Mouse (Mus musculus) ovary, postnatal 36 days (tissue): ENCODE data around the gene Tmem179.

Experiments used
- DNase-seq: peaks from one replicate; pipeline ENCODE4 v3.0.0; 2022; ENCODE audit warnings: low spot score, mixed read lengths

The Tmem179 gene

DNA sequence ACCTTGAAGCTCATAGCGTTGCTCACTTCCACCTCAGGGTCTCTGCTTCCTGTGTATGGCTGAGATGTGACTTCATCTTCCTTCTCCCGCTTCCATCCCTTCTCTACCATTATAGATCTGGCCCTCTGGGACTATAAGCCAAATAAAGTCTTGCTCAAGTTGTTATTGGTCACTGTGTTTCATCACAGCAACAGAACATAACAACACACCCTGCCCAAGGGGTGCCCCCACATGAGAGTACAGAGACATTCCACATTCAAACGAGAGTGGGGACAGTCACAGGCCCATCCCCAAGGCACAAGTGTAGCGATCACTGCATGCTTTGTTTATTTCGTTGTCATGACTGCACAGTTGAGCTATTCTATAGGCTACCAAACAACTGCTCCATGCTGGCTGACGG is 20.7 kb upstream of the Tmem179 start:
- DNase-seq, result no peak

DNA sequence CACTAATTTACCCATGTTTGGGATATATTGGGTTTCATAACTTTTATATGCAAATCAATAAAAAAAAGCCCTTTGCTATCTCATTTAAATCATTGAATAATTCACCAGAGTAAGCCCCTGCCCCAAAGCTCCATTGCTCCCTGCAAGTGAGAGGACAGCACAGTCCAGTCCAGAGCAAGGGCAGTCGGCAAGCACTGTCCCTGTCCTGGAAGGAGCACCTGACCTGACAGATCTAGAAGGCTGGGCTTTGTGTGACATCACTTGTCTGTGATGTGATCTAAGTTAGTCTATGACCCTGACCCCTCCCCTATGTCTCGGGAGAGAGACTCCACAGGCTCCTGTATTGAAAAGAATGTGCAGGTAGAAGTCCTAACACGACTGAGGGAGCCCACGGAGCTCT is 17.2 kb upstream of the Tmem179 start:
- DNase-seq, result no peak

DNA sequence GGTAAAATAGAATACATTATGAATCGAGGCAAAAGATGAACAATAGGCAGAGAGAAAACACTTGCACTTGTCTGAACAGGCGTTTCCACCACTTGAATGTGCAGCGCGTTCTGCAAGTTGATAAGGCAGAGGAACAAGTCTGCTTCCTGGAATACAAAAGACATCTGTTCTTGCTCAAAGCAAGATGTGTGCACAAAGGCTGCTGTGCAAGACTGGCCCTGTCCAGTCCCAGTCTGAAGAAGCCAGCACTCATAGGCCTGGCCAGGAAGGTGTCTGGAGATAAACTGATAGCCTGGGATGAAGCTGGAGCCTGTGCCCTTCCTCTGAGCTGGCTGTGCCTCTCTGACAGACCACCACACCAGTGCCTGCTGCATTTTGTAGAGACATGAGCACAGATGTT is 1.6 kb upstream of the Tmem179 start:
- no peak for DNase-seq

DNA sequence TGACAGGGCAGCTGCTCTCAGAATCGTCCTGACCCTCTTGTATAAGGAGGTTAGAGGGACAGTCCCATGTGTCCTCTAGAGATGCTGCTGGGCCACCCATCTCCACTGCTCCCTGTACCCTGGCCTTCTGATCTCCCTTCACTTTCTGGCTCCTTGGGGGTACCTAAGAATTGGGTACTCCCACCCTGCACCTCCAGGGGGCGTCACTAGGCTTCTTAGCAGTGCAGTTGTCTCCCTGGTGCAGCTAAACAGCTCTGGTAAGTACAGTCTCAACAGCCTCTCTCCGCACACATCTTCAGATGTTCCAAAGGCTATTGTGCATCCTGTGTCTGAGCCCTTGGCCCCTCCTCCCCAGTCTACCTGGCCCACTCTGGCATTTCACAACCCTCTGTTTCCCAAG is 1.6 kb downstream of the Tmem179 start:
- no peak for DNase-seq

DNA sequence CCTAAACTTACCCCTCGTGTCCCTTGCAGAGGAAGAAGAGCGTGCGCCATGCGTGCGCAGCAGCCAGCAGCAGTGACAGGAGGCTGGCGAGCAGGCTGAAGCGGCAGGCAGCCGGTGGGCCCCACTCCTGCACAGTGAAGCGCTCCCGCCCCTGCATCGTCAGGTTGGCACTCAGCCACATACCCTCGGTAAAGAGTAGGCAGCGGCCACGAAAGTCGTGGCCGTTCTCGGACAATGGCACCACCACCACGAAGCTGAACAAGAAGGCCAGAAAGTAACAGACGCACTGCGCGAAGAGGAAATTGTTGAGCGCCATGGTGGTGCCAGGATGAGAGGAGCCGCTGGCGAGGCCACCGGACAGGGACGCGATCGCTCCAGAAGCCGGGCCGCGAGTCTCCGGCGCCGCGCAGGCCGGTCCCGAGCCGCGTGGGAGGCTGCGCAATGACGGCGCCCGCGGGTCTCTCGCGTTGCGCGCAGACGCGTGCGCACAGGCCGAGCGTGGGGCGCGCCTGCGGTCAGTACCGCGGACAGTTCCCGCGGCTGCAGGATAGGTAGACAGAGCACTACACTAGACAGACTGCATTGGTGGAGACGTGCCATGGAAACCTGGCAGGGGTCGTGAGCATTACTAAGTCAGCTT is 5.7 kb downstream of the Tmem179 start:
- DNase-seq, result peak; percentile 64

DNA sequence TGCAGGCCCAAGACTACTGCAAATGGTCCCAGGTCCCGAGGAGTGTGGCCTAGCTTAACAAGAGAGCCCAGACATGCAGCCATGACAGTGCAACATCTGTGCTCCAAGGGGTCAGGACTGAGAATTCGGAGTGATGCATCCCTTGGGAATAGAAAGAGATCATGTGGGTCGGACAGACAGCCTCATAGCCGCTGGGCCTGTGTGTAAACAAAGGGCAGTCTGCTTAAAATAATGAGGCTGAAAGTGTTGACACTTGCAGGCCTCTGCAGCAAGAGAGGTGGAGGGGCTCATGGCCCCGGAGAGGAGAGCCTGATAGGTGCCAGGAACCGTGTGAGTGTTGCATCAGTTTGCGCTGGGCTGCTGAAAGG is 6.2 kb downstream of the Tmem179 start:
- DNase-seq, result no peak

DNA sequence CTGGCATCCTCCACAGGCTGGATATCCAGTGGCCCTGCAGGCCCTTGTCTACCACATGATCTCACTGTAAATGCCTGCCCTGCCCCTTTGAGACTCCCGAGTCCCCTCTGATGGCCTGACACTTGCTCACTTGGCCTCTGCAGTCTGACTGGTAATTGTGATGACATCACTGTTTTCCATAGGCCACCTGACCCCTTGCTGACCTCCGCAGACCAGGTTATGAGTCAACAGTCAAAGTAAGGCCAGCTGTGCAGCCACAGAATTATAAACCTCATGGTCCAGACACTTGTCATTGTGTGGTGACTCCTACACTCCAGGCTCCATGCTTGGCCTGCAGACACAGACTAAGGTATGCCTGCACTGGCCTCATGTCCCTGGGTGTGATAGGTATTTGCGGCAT is 8.6 kb downstream of the Tmem179 start:
- DNase-seq, result no peak

DNA sequence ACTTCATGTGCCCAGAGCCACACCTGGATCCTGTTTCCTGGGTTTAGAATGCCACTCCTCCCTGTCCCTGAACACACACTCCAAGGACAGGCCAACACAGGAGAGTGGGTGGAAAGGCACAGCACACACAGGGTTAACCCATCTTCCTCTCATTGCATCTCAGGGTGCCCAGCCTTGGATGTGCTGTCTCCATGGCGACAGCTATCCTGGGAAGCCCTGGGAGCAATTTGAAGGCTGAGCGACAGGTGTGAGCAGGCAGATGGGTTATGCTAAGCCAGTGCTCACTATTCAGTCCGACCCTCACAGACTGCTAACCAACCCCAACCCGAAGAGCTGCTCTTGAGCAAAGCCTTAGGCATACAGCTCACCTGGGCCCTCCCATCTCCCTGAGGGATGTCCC is 9.3 kb downstream of the Tmem179 start:
- no peak for DNase-seq

DNA sequence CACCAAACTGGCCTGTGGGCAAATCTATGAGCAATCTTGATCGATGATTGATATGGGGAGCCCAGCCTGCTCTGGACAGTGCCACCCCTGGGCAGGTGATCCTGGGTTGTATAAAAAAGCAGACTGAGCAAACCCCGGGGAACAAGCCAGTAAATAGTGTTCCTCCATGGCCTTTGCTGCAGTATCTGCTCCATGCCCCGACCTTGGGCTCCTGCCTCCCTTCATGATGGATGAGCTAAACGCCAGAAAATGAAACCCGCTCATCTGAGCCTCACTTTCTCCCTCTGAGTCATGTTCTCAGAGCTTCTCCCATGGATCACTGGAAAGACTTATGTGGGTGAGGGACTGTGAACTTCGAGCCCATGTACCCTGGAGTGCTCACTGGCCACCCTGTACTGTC is 10.3 kb downstream of the Tmem179 start:
- DNase-seq, result no peak

DNA sequence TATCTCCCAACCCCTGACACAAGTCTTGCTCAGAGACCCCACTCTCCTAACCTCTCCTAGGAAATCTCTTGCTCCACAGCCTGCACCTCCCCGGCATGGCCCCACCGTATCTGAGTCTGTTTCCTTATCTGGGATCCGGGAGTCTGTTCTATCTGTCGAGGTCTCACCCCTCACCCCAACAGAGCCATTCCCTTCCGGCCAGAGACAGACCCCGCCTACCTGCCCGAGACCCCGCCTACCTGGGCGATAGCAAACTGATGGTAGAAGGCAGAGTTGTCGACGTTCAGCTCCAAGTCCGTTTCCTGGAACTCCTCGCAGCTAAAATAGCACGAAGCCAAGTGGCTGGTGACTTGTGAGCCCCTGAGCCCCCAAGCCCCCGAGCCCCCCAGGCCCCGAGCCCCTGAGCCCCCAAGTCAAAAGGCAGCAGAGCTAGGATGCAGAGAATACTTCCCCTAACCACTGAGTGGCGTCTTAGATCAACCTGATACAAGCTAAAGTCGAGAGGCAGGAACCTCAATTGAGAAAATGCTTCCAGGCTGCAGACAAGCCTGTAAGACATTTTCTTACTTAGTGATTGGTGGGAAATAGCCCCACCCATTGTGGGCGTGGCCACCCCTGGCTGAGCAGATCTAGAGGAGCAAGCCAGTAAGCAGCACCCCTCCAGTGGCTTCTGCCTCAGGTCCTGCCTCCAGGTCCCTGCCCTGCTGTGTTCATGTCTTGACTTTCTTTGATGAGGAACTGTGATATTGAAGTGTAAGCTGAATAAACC is 13.4 kb downstream of the Tmem179 start:
- DNase-seq, result no peak

DNA sequence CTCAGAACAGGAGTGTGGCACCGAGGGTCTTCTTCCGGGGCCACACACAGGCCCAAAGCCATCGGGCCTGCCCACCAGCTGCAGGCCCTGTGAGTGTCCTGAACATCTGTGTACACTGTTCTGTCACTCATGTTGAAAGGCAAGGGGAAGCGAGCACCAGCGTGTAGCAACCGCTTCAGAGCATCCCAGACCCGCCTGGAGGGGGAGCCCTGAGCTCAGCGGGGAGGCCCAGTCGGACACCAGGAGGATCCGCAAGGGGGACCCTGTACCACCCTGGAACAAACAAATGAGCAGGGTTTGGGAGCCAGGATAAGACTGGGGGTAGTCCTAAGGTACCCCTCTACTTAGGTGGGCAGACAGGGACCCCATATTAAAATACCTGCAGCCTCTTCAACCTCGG is 17.9 kb downstream of the Tmem179 start:
- no peak for DNase-seq

DNA sequence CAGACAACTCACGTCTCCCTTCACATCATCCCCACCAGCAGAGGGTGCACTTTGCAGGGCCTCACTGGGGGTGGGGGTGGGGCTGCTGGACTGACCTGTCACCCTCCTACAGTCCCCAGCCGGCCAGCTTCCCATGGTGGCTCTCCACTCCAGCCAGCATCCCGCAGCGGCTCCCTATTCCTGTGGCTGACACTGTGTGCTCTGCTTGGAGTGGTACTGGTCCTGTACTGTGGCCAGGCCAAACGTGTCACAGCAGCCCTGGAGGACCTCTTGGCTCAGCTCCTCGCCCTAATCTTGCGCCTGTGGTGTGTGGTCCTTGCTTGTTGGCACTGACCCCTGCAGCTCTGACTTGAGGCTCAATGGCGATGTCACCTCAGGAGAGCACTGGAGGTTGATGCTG is 18.8 kb downstream of the Tmem179 start:
- DNase-seq, result no peak

DNA sequence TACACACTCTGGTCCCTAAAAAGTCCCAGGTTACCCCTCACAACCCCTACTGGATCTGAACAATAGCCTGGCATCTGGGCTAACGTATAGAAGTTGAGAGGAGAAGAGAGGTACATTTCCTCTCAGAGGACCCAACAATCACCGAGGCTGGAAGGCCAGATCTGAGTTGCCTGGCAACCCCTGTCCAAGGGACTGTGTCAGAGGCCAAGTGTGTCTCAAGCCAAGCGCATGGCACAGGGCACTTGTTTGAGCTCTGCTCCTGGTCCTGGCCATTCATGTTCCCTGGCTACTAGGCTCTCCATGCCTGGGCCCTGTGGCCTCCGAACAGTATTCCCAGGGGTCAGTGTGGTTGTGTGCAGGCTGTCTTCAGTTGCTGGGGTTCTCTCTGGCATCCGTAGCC is 20.4 kb downstream of the Tmem179 start:
- DNase-seq, result no peak

DNA sequence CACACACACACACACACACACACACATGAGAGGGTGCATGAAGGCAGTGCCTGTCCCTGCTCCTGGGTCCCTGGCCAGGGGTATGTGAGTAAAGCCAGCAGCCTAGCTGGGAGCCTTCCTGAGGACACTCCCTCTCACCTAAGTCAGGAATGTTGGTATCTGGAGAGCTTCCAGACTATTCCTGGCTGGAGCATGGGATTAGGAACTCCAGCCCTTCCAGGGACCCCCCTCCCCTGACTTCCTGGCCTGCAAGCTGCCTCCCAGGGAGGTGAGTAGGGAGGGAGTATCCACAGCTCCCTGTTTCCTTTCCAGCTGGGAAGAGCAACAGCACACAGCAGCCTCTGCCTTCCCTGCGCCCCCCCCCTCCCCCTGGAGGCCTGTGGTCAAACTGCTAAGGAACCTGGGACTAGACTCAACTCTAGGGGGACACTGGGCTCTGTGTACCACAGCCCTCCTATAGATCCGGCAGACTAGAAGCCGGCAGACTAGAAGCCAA is 26.1 kb downstream of the Tmem179 start:
- no peak for DNase-seq

DNA sequence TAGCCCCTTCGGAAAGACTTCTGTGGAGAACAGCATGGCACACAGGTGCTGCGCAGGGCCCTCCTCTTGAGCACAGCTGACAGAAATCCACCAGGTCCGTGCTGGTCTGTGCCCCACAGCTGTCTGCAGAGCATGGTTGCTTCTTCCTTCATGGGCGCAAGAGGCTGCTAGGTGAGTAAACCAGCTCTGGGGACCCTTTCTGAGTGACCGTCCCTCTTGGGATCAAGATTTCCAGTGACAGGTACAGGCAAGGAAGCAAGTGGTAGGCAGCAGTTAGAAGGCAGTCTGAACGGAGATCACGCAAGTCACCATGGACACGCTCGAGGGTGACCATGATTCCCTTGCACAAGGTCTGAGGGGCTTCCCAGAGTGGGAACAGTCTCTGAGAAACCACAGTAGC is 27.0 kb downstream of the Tmem179 start:
- no peak for DNase-seq

DNA sequence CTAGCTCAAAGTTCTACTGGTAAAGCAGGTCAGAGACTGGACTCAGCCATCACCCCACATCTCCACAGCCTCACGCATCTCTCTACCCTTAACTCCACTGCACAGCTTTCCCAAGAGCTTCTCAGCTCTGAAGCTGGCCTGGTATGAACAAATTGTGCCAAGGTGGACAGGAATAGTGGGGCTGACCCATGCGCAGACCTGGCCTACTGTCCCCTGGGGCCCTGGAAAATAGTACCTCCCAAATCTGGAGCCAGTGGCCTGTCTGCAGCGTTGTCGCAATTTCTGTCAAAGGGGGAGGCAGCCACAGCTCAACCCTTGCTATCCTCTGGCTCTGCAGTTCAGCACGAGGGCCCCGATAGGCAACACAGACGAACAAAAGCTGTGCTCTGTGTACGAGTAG is 27.4 kb downstream of the Tmem179 start, which contains the start of gene A530016L24Rik:
A530016L24Rik (plus strand) TSS at position 315 of the 400 bp plus-strand sequence.
- no peak for DNase-seq

DNA sequence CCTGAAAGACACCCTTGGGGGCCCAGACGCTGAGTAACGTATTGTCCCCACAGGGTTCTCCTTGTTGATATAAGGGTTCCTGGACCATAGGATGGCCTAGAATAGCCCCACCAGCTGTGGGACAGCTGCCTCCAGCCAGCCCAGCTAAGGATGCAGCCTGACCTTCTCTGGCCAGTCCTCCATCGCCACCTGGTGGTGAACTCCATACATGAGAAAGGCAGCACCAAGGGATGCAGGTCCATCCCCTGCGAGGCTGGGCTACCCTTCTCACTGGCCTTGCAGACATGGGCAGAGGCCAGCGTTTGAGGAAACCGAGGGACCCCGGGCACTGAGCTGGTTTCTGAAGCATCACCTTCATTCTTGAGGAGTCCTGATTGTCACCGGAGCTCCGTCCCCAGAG is 42.8 kb downstream of the Tmem179 start:
- peak; percentile 82 for DNase-seq

DNA sequence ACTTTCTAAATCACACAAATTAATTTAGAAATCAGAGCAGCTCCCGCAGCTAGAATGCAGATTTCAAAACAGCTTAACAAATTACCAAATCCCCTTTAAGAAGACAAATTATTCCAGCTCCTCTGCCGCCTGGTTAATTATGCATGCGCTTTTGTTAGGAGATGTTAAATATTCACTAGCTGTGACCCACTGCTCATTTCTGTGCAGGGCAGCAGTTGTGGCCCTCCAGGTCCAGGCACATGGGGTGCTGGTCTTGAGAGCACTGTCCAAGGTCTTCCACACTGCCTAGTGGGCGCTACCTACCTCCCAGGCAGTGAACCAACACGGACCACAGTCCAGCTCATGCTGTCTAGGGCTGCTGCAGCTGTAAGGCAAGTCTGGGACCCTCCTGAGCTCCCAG is 46.3 kb downstream of the Tmem179 start:
- no peak for DNase-seq

DNA sequence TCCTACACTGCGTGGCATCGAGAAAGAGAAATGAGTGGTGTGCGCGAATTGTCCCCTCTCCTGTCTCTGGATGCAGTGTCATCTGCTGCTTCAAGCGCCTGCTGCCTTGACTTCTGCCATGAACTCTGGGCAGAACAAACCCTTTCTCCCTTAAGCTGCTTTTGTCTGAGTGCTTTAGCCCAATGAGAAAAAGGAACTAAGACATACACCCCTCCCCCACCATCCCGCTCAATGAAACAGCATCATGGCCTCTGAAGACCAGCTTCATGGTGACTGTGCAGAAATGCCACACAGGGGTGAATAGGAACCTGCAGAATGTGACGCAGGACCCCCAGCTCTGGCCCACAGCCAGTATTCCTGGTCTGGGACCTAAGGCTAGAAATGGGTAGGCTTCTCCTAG is 47.2 kb downstream of the Tmem179 start:
- DNase-seq, result no peak

DNA sequence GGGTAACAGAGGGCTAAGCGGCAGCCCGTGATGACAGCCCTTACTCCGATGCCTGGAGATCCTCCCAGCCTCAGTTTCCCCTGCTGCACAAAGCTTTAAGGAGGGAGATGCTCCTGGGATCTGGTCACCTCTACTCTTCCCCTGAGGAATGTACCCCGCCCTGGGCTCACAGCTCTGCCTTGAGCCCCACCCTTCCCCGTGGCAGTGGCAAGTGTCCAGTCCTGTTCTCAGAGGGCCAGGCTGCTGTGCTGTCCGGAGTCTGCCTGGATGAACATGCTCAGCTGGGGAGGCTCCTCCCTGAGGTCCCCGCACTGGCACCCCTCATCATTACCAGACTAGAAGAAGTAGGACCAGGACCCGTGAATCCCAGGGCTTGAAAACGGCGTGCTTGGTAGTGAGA is 49.2 kb downstream of the Tmem179 start:
- no peak for DNase-seq

DNA sequence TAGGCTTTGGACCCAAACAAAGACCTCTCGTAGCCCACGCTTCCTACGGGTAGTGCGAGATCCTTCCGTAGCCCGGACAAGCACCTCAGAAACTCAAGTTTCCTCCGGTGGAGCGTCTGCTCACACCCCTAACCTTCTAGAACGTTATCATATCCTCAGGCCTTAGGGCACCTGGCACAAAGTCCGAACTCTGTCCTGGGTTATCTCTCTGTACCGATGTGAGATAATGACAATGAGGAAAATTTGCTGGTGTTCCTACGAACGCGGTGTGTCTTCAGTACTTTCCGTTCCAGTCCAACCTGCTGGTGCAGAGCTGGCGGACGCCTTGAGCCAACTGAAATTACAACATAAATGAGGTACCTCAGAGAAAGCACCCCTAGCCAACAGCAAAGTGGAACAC is 50.6 kb downstream of the Tmem179 start:
- no peak for DNase-seq

DNA sequence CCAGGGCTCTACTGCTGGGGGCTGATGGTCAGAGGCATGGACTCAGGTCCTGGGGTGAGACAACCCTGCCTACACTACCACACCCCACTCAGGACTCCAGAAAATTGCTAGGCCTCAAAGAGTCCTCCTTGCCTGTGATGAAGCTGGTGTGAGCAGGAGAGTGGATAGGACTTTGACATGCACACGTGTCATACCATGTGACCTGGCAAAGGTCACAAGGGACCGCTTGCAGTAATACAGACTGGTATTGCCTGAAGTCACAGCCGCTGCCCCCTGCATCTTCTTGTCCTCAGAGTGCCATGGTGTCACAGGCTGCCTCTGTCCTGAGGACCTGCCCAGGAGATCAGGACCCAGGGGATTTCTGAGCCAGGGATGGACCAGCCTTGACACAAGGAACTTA is 52.0 kb downstream of the Tmem179 start:
- no peak for DNase-seq

DNA sequence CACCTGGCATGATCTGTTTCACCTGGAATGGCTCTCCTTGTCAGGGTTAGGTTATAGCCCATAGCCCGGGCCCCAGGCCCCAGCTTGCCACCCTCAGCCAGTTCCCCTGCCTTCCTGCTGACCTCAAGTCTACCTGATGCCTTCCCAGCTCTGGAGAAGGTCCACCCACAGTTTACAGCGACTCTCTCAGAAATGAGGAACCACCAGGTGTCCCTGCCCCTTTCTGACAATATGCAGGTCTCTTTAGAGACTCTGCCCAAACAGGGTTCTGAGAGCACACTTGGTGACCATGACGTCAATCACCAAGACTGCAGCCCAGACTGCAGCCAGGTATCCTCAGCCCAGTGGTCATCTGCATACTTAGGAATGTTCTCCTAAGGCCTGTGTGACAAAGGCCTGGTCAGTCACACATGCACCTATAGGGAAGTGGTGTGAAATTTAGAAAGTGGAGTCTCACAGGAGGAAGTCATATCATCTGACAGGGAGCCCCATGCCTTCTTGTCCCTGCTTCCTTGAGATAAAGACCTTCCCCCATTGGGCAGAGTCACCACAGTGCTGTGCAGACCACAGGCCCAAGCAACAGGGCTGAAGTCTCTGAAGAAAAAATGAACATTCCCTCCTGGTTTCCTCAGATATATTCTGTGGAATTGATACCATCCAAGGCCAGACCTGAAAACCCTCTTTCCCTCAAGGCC is 52.6 kb downstream of the Tmem179 start:
- no peak for DNase-seq
